Mouse (Mus musculus): ENCODE measurements at regions not wholly inside any gene's neighbourhood (a gene's known extent, or its start where the extent isn't known, plus 50 kb on each side); places are given as distances from the start of the nearest gene placed in this dataset.

DNA sequence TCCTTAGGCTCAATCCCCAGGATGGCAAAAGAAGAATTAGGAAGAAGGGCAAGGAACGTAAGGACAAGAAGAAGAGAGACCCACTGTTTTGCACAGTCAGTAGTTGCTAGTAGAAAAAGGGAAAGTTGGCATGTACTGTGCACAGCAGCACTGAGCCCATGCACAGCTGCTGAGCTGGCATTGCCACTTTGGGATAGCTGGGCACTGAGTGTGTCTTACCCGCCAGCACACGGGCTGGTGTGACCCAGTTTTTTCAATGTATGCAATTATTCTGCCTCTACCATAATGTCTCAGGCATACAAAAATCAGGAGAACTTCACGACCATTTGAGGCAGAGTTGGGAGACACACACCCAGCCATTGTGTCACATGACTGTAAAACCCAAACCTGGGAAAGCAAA lies 306.1 kb downstream of the Efnb2 start:
- no peak for TF ChIP-seq CTCF (IDR thresholded peaks at IDR 0.05; ENCODE audit: extremely low read depth, insufficient read depth, insufficient read length, insufficient replicate concordance)
- TF ChIP-seq POLR2A (IDR thresholded peaks at IDR 0.05; ENCODE audit: low read depth, low read length) = no peak
